Mouse (Mus musculus): ENCODE measurements around the gene Pigx.

Pigx gene

DNA sequence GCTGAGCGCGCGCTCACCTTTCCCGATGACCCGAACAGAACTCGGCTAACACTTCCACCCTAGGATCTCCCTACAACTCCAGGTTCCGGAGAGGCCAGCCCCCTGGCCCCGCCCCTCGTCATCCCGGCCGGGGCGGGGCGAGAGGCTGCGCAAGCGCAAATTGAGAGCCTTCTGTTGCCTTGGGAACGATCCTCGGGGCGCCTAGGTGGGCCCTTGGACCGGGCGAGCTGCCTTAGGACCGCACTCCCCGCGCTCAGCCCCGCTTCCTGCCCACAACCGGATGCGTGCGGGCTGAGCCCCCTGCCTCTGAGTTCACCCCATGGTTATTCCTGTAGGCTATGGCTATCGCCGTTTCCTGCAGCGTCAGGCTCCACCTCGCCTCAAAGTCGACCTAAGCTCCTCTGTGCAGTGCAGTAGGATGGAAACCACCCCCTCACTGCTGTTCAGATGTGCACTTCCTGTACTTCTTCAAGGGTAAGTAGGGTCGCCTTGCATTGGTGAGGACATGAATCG lies at the start of gene Pigx, which contains the start of gene Cep19:
Gene Pigx, minus strand, starts transcription at position 103 of the 513 bp plus-strand sequence.
Gene Cep19, plus strand, starts transcription at position 163 of the 513 bp plus-strand sequence.
- DNase-seq (ENCODE audit: low spot score), result peak; percentile 94

DNA sequence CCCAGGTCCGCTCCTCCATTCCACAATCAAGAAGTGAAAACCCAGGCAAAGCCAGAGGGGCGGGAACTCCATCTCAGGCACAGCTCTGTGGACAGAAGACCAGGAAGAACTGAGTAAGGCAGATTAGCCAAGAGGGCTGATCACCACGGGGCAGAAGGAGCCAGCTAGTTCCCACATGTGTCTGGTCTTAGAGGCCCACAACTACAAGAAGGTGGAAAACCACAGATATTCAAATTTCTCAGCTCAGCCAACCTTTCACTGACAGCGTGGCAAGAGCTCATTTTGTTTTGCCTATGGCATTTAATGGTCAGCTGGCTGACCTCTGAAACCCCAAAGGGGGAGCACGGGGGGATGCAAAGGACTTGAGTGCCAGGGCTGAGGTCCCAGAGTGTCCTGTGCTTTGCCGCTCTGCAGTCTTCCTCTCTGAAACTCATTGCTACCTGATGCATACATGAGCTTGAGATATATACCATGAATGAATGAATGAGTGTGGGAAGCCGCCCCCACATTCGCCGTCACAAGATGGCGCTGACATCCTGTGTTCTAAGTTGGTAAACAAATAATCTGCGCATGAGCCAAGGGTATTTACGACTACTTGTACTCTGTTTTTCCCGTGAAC lies 48.2 kb upstream of the Pigx start:
- DNase-seq (ENCODE audit: low spot score), result no peak

DNA sequence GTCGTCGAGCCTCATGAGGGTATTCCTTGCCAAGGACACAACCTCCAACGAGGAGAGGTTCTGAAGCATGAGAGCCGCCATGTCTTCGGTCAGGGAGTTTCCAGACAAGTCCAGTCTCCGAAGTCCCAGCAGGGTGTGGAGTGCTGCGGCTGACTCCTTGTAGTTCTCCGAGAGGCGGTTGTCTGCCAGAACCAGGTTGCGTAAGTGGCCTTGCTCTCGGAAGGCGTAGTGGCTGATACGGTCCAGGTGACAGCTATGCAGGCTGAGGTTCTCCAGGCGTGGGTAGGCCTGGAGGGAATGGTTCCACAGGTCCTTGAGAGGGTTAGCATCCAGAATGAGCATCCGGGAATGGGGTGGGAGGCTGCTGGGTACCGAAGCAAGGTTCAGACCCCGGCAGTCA lies 45.1 kb upstream of the Pigx start:
- no peak for DNase-seq (ENCODE audit: low spot score)

DNA sequence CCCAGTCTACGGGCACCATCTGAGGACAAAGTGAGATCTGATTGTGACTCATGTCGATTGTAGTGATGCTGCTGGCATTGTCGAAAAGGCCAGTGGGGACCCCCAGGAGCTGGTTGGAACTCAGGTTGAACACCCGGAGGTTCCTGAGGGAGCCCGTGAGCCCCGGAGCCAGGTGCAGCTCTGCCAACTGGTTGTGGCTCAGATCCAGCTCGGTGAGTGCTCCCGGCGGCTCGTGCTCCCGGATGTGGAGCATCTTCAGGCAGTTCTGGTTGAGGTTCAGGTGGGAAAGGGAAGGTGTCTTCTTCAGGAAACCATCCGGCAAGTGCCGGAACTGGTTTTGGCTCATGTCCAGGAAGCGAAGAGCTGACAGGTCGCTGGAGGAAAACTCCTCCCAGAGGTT lies 44.2 kb upstream of the Pigx start:
- no peak for DNase-seq (ENCODE audit: low spot score)

DNA sequence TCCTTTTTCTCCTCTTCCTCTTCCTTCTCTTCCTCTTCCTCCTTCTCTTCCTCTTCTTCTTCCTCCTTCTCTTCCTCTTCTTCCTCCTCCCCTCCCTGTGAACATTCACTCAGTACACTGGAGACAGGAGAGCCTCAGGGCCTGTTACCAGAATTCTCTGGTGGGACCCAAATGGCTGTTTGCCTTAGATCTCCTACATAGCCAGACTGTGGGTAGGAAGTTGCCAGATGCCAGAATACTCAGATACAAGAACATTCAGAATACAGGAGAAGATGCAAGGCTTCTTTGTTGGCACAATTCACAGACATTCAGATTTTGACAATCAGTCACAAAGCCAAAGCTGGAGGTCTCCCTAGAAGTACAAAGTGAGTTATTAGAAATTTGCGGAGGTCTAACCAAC lies 39.4 kb upstream of the Pigx start:
- no peak for DNase-seq (ENCODE audit: low spot score)

DNA sequence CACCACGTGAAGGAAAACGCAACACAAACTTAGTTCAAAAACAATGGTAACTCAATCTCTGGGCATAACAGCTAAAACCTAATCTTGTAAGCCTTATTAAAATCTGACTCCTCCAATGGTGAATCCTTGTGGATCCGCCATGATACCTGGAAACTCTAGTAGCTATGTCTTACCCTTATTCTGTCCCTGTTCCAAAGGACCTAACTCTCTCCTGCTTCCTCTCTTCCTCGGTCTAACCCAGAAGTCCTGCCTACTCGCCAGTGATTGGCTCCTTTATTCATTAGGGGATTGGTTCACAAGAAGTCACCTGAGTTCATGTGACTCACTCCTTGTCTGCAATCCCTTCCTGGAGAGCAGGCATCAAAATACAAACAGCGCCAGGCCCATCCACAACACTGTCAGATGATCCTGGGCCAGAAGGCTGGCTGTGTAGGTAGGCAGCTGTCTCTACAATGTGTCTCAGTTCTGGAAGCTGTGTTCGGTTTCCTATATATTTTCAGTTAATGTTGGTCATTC lies 36.4 kb upstream of the Pigx start:
- DNase-seq (ENCODE audit: low spot score), result no peak

DNA sequence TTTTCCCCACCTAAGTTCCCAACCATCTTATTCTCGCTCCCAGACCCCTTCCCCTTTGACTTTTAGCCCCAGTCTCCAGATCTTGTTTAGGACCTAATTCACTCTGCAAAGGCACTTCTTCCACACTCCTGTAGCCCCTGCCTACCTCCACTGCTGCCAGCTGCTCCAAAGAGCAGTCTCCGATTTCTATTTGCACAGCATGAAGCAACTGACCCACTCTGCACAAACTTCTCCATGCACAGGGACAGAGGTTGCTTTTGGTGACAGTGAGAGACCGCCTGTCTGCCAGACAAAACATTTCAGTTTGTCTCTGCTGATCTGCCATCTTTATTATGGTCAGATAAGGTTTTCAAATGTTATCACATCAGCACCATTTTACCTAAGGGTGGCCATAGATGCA lies 33.6 kb upstream of the Pigx start:
- DNase-seq (ENCODE audit: low spot score), result no peak

DNA sequence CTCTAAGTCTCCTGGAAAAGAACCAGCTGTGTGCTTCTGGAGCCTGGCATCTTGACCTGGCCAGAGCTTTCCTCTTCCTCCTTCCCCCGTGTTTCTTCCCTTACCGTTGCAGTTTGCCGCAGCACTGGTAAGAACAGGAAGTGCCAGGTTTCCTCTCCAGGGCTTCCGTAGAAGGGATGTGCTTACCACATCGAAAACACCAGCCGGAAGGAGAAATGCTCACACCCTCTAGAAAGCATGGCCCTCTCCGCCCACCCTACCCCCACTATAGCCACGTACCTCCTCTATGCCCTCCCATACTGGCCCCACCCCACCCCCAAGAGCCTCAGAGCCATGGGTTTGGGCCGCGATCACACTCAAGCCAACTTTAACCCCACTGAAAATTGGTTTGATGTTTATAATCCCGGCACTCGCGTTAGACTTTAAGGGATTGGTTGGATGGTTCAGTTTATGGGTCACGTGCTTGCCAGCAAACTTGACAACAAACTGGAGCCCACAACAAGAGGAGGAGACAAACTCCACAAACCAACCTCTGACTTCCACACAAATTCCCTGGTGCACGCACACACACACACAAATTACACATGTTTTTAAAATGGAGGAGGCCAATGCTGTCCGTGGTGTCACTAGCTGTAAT lies 30.8 kb upstream of the Pigx start:
- peak; percentile 64 for DNase-seq (ENCODE audit: low spot score)

DNA sequence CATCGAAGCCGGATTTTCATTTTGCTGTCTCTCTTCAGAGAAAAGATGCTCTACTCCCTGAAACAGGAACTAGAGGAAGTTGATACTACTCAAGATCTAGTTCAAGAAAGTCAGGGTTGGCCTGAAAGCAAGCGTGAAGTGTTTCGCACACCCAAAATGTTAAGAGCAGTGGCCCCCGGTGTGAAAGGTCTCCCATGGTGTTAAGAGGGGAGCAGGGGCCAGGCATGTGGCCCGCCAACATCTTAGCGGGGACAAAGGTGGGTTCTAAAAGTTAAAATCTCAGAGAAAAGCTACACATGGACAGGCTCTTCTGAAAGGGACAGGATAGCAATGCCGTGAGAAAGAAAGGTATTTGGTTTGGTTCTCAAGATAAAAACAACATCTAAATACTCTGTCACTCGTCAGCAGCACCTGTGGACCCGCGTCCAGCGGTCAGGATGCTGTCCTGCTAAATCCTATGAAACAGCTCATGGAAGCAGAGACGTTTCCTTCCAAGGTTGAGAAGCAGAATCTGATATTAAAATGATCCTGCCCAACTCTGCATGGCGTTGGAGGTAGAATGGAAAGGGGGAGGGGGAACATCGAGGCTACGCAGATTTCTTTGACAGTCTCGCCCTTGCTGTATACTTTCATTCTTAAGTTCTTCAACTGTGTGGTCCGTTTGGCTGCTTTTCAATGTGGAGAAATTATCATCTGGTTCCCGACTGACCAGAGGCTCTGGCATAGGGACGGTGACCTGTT lies 30.1 kb upstream of the Pigx start:
- DNase-seq (ENCODE audit: low spot score), result no peak

DNA sequence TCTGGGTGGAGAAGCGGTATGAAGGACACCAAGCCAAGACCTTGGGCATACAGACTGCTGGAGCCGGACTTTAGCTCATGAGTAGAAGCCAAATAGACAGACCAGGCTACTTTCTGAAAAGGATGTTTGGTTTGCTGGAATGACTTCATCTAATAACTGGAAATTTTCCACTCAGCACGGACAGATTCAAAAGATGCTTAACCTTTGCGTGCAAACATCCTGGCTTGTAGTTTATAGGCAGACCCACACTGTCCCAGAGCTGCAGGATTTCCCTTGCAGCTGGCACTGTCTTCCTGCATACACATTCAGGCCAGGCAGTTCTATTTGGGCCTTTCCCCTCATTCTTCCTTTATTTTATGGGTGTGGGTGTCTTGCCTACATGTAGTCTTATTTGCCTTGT lies 27.5 kb upstream of the Pigx start:
- DNase-seq (ENCODE audit: low spot score), result no peak

DNA sequence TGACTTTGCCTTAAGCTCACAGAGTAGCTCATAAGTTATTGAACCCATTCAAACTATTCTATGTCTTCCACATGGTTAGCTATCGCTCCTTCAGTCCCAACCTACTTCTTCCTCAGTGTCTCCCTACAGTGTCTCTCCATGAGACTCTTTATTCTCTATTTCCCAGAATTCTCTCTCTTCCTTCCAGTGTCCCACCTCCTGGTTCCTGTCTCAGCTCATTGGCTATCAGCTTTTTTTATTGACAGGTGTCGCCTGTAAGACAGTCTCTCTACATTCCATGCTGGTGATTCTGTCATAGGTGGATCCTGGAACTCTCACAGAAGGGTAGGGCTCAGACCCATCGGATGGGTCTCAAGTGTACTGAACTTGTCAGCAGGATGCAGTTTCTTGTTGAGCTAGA lies 25.8 kb upstream of the Pigx start:
- DNase-seq (ENCODE audit: low spot score), result no peak

DNA sequence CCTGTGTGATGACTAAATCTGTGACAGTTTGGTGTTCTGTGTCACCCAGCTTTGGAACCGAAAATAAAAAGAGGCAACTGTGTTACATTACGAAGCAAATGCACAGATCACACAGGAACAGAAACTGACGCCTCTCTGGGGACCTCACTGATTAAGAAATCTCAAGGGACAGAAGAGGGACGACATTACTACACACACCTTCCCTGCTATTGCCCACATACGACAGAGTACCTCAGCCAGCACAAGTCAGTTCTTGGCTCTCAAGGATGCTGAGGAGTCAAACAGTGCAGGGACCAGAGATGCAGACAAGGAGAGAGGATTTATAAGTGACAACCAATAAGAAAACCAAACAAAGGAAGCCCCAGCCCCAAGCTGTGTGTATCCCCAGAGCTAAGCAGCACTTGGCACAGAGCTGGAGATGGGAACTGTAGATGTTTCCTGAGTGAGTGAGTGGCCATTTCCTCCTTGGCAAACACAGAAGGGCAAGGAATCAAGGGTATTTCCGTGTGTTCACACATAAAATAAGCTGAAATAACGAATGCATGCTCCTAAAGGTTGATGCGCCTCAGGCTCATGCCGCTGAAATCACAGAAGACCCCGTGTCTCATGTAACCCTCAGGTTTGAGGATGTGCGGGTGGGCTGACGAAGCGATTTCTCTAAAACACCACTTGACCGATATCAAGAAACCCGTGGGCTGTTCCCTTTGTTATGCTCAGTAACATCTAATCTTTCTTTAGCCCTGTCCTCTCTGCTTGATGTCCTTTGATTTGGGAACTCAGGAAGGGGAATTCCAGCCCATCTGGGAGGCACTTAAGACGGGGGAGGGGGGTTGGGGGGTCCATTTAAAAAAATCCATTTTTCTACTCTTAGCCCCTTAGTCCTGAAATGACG lies 25.1 kb upstream of the Pigx start:
- DNase-seq (ENCODE audit: low spot score), result no peak

DNA sequence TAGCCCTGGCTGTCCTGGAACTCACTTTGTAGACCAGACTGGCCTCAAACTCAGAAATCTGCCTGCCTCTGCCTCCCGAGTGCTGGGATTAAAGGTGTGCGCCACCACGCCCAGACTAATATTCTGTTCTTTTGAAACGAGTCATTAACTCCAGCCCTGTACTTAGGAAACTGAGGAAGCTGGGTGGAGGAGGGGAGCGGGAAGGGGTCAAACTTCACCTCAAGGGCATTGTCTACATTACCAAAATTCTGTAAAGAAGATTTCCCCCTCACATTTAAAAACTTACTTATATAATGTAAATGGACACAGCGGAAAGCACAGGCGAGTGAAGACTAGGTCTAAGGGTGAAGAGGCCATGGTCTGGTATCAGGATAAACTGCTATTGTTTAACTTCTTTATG lies 24.5 kb upstream of the Pigx start:
- no peak for DNase-seq (ENCODE audit: low spot score)

DNA sequence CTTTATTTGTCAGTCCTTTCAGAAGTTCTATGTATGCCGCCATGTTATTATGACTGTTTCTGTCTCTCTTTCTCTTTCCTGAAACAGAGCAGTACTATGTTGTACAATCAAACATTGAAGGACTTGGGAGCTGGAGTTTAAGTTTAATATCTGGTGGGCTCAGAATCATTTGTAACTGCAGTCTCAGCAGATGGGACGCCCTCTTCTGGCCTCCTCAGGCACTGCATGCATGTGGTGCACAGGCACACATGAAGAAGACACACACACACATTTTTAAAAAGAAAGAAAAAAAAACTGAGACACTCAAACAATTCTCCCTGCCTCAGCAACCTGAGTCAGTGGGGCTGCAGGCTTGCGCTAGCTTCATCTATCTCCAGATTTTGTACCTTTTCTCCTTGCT lies 20.9 kb upstream of the Pigx start:
- no peak for DNase-seq (ENCODE audit: low spot score)

DNA sequence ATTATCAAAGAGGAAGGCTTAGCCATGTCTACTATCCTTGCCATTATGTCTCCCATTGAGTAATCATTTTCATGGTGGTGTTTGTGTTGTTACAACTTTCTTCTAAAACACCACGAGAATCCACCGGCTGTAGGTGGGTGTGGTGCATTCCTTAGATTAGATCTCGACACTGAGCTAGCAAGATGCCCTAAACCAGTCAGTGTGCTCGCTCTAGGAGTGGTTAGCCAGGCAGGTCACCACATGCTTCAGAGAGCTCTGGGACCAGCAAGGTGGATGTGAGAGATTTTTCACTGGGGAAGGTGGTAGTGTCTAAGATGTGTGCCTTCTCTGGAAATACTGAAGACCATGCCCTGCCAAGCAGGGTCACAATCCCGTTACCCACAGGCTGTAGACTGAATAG lies 16.6 kb upstream of the Pigx start:
- no peak for DNase-seq (ENCODE audit: low spot score)

DNA sequence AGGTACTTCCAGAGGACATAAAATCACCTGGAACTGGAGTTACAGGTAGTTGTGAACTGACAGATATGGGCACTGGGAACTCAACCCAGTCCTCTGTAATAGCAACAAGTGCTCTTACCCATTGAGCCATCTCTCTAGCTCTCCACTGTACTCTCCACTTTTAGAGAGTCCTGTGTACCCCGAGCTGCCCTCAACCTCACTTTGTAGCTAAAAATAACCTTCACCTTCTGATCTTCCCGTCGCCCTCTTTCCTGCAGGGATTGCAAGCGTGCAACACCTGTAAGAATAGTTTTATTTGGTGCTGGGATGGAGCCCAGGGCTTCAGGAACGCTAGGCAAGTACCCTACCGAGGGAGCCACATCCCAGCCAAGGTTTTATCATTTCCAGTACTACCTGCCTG lies 16.2 kb upstream of the Pigx start:
- no peak for DNase-seq (ENCODE audit: low spot score)

DNA sequence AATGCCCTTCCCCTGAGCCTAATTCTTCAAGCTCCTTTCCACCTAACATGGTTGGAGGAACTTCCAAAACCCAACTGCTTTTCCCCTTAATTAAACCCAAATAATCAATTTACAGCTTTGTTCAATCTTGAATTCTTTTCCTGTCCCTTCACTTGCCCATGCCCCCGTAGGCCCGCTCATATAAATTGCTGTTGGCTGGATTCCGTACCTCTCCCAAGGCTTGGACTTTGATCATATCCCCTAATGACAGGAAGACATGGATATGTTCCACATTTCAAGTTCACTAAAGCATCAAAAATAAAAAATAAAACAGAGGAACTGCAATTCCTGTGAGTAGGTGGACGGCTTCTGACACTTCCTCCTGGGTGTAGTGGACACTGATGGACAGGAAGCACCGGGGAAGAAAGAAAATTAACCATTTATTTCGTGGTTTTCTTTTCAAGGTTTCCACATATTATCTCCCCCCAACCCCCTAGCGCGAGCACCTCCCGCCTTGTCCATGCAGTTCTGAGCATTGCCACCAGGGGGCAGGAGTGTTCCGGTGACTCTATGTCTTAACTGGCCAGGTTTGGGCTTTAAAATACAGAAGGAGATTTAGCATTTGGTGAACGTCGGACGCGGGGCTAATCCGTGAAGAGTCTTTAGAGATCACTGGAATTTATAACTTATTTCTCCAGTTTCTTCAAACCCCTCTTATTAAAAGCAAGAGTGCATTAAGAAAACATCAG lies 15.6 kb upstream of the Pigx start:
- DNase-seq (ENCODE audit: low spot score), result peak; percentile 64

DNA sequence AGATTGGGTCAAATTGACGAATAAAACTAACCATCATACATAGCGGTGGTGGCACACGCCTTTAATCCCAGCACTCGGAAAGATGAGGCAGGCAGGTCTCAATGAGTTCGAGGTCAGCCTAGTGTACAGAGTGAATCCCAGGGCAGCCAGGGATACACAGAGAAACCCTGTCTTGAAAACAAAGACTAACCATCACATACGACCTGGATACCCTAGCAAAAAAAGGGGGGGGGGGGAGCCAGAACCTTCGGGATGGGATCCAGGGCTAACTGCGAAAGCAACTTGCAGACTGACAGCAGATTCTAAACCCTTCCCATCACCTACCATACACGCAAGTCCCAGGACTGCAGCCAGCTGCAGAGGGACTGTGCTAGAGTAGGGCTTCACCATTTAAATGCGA lies 14.9 kb upstream of the Pigx start:
- DNase-seq (ENCODE audit: low spot score), result no peak

DNA sequence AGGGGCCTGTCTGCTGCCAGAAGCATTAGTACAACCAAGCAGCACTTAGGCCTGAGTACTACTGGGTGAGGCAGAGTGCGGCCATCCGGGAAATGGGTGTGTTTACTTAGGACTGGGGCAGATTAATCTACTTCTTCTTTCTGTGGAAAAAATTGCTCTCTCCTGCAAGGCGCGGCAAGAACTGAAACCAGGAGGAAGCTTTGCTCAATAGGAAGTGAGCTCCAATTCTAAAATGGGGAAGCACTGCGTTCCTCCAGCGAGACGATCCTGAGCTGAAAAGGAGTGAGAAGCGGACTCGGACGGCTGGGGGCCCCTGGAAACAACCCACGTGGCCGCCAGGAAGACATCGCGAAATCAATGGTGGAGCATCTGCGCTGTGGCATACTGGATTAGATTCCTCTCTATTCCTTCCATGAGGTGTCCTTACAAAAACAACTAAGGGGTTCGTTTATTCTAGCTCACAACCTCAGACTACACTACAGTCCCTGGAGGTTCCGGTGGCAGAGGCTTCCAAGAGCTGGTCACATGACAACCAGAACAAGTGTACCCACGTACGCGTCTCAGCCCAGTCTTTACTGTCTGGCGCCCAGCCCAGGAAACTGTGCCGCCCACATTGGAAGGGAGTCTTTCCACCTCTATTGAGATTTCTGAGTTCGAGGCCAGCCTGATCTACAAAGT lies 14.1 kb upstream of the Pigx start:
- no peak for DNase-seq (ENCODE audit: low spot score)

DNA sequence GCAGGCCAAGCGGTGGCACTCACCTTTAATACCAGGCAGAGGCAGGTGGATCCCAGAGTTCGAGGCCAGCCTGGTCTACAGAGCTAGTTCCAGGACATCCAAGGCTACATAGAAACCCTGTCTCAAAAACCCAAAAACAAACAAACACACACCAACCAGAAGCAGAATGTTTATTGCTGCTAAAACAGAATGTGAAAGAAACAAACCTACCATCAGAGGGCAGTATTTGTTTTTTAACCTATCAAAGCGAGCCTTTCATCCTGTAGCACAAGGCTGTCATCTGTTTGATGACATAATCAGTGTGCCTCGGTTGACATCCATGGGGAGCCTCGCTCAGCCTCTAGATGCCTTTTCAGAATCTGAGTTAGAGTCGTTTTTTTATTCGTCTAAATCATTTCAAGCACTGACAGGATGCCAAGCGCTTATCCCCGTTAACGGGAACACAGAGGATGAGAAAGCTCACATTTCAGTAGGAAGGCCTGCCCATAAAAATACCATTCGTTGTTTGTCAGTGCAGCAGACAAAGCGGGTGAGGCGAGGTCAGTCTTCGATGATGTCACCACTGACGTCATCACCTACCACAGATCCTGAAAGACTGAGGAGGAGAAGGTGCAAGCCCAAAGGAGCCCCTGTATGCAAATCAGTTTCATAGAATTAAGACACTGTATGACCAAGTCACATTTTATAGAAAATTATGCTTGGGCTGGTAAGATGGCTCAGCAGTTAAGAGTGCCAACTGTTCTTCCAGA lies 11.6 kb upstream of the Pigx start:
- DNase-seq (ENCODE audit: low spot score), result no peak

Measured in yolk sac, embryonic 10.5 days (tissue).